Mouse (Mus musculus) embryonic facial prominence, embryonic 14.5 days (tissue): ENCODE data around the gene Atp6v0e2. TPM values are rescaled to one million over a fixed set of nuclear protein-coding genes. Genes with fewer than 3 reads are reported as not detected.

Experiments
- ATAC-seq: fragments of 200-750 bp; cut with Nextera tagmentation; 2 replicates; pipeline ENCODE4 v1.8.0; 2017; ENCODE audit warnings: low read depth, moderate number of reproducible peaks, moderate TSS enrichment
- DNase-seq: peaks from one replicate; pipeline ENCODE4 v3.0.0-alpha.2; 2015; ENCODE audit warnings: low spot score
- H3K27ac ChIP-seq: fragments of 300-500 bp; sonication (generic); replicated peaks from 2 replicates; pipeline ENCODE4 v1.5.1; 2014; ENCODE audit warnings: low read depth, mild to moderate bottlenecking, low read length, moderate library complexity
- H3K27me3 ChIP-seq: fragments of 300-500 bp; sonication (generic); replicated peaks from 2 replicates; pipeline ENCODE4 v1.6.1; 2014; ENCODE audit warnings: low read length; ENCODE audit not compliant: control insufficient read depth, insufficient read depth
- H3K36me3 ChIP-seq: fragments of 300-500 bp; sonication (generic); 2 replicates; pipeline ENCODE4 v1.6.1; 2014; ENCODE audit warnings: low read length, mixed read lengths; ENCODE audit not compliant: control insufficient read depth, insufficient read depth
- H3K4me1 ChIP-seq: fragments of 300-500 bp; sonication (generic); 2 replicates; pipeline ENCODE4 v1.6.1; 2014; ENCODE audit warnings: antibody characterized with exemption, low read length; ENCODE audit not compliant: control insufficient read depth, insufficient read depth
- H3K4me2 ChIP-seq: fragments of 300-500 bp; sonication (generic); 2 replicates; pipeline ENCODE4 v1.6.1; 2014; ENCODE audit warnings: low read depth, mild to moderate bottlenecking, low read length, moderate library complexity, mixed read lengths
- H3K4me3 ChIP-seq: fragments of 300-500 bp; sonication (generic); 2 replicates; pipeline ENCODE4 v1.5.1; 2014; ENCODE audit warnings: low read depth, mild to moderate bottlenecking, low read length
- H3K9ac ChIP-seq: fragments of 300-500 bp; sonication (generic); 2 replicates; pipeline ENCODE4 v1.6.1; 2014; ENCODE audit warnings: low read depth, mild to moderate bottlenecking, low read length, moderate library complexity, mixed read lengths
- H3K9me3 ChIP-seq: fragments of 300-500 bp; sonication (generic); 2 replicates; pipeline ENCODE4 v1.6.1; 2016; ENCODE audit warnings: low read length; ENCODE audit not compliant: control insufficient read depth
- WGBS: fragments of 180-500 bp; shearing (Covaris S2); extraction: QIAGEN DNeasy Blood & Tissue Kit; methylation state at CpG from one replicate; pipeline ENCODE4 v1.1.7; 2014; 5-methylcytosine and 5-hydroxymethylcytosine counted together
- polyA plus RNA-seq: library from polyadenylated mRNA; unstranded; fragments of >200 nt; fragmentation: Nextera tagmentation; extraction: Ambion mirVana; gene quantifications from 2 replicates; pipeline ENCODE4 v1.2.1, GENCODE M21; 2014

Gene Atp6v0e2
- polyA plus RNA-seq, 1 experiment from 2014 or later: 22.8 TPM

- Histone ChIP-seq H3K27ac (no peak overlapping the region), H3K27me3 (no peaks in the 10 kb centered on the region), H3K36me3 (0 out of 2 replicates have a peak, but pooled peaks cover 10% of the 10 kb centered on the region), H3K9me3 (no peaks in the 10 kb centered on the region), H3K4me1 (peaks cover 7% of the 10 kb centered on the region; the same call in 1 of the 2 replicates), H3K9ac (no peak overlapping the region), H3K4me3 (no peak overlapping the region), H3K4me2 (no peak overlapping the region)
- WGBS: 88% methylated on average over 4 of the region's 4 CpGs
- no peak for DNase-seq
- no peak for ATAC-seq
Measured at GRCm38 (mm10) chr6:48565693-48566310, 28.4 kb downstream of the Atp6v0e2 start.

GRCm38 (mm10) chr6:48566312-48566711 is 28.9 kb downstream of the Atp6v0e2 start:
- no peak overlapping the region for H3K4me2 ChIP-seq
- peaks cover 7% of the 10 kb centered on the region; the same call in 1 of the 2 replicates for H3K4me1 ChIP-seq
- 0 out of 2 replicates have a peak, but pooled peaks cover 10% of the 10 kb centered on the region for H3K36me3 ChIP-seq
- no peaks in the 10 kb centered on the region for H3K9me3 ChIP-seq
- no peaks in the 10 kb centered on the region for H3K27me3 ChIP-seq
- WGBS: 42% methylated on average over 5 of the region's 5 CpGs
- no peak overlapping the region for H3K27ac ChIP-seq
- H3K4me3 ChIP-seq: no peak overlapping the region
- no peak overlapping the region for H3K9ac ChIP-seq
- peak; percentile 80 for DNase-seq
- peak; percentile 89 for ATAC-seq

GRCm38 (mm10) chr6:48568036-48568984 is 30.9 kb downstream of the Atp6v0e2 start:
- 0 out of 2 replicates have a peak, but pooled peaks cover 10% of the 10 kb centered on the region for H3K36me3 ChIP-seq
- no peaks in the 10 kb centered on the region for H3K9me3 ChIP-seq
- no peak overlapping the region for H3K9ac ChIP-seq
- H3K27ac ChIP-seq: no peak overlapping the region
- H3K4me3 ChIP-seq: no peak overlapping the region
- 76% methylated on average over 16 of the region's 21 CpGs for WGBS
- H3K4me2 ChIP-seq: no peak overlapping the region
- H3K4me1 ChIP-seq: peaks cover 16% of the 10 kb centered on the region
- H3K27me3 ChIP-seq: no peaks in the 10 kb centered on the region
- DNase-seq (peak; percentile 38), ATAC-seq (no peak)

- no peaks in the 10 kb centered on the region for H3K9me3 ChIP-seq
Measured at GRCm38 (mm10) chr6:48569065-48569807, 31.8 kb downstream of the Atp6v0e2 start.

GRCm38 (mm10) chr6:48572014-48572413 is 34.6 kb downstream of the Atp6v0e2 start:
- no peaks in the 10 kb centered on the region for H3K36me3 ChIP-seq
- no peak overlapping the region for H3K4me3 ChIP-seq
- 92% methylated on average over 5 of the region's 5 CpGs for whole genome bisulfite sequencing
- H3K27ac ChIP-seq: peak overlapping the region; percentile 46
- H3K4me1 ChIP-seq: peaks cover 10% of the 10 kb centered on the region
- H3K9ac ChIP-seq: no peak overlapping the region
- H3K27me3 ChIP-seq: no peaks in the 10 kb centered on the region
- DNase-seq: no peak
- no peaks in the 10 kb centered on the region for H3K9me3 ChIP-seq
- no peak for ATAC-seq
- no peak overlapping the region for H3K4me2 ChIP-seq

More at GRCm38 (mm10) chr6:48569065-48569807, 31.8 kb downstream of the Atp6v0e2 start:
- Histone ChIP-seq H3K36me3 (0 out of 2 replicates have a peak, but pooled peaks cover 9% of the 10 kb centered on the region), H3K4me3 (no peak overlapping the region), H3K9ac (no peak overlapping the region), H3K27ac (no peak overlapping the region), H3K4me2 (no peak overlapping the region), H3K4me1 (peaks cover 16% of the 10 kb centered on the region), H3K27me3 (no peaks in the 10 kb centered on the region)
- 75% methylated on average over 8 of the region's 8 CpGs for WGBS
- no peak for ATAC-seq
- no peak for DNase-seq

GRCm38 (mm10) chr6:48572572-48573061 is 35.2 kb downstream of the Atp6v0e2 start, which contains the start of gene Rarres2:
Rarres2 (minus strand) TSS chr6:48572789.
- DNase-seq (peak; percentile 75), ATAC-seq (peak; percentile 45; the same call in 1 of the 2 replicates)
- Histone ChIP-seq H3K4me2 (0 out of 2 replicates have a peak within 1 kb of the TSS, but pooled peaks have one; percentile 12), H3K36me3 (no peaks in the 10 kb centered on the region), H3K9me3 (no peaks in the 10 kb centered on the region), H3K4me3 (no peak within 1 kb of the TSS), H3K9ac (no peak within 1 kb of the TSS), H3K27me3 (no peaks in the 10 kb centered on the region), H3K4me1 (peaks cover 10% of the 10 kb centered on the region), H3K27ac (peak within 1 kb of the TSS; percentile 46)
- WGBS: 18% methylated on average over 6 of the region's 6 CpGs

- peaks cover 10% of the 10 kb centered on the region for H3K4me1 ChIP-seq
- no peak overlapping the region for H3K9ac ChIP-seq
- 32% methylated on average over 10 of the region's 10 CpGs for WGBS
- no peak overlapping the region for H3K4me2 ChIP-seq
- H3K9me3 ChIP-seq: no peaks in the 10 kb centered on the region
- ATAC-seq (no peak; the same call in 1 of the 2 replicates), DNase-seq (peak; percentile 33)
- no peaks in the 10 kb centered on the region for H3K36me3 ChIP-seq
- no peak overlapping the region for H3K4me3 ChIP-seq
- no peaks in the 10 kb centered on the region for H3K27me3 ChIP-seq
- no peak overlapping the region for H3K27ac ChIP-seq
Measured at GRCm38 (mm10) chr6:48573280-48573679, 35.9 kb downstream of the Atp6v0e2 start.

- no peak for ATAC-seq
- Histone ChIP-seq H3K4me1 (peaks cover 10% of the 10 kb centered on the region), H3K27me3 (no peaks in the 10 kb centered on the region), H3K36me3 (no peaks in the 10 kb centered on the region), H3K9me3 (no peaks in the 10 kb centered on the region), H3K27ac (no peak overlapping the region), H3K4me2 (no peak overlapping the region), H3K4me3 (no peak overlapping the region), H3K9ac (no peak overlapping the region)
- WGBS: 65% methylated on average over 3 of the region's 3 CpGs
- DNase-seq: no peak
Measured at GRCm38 (mm10) chr6:48573981-48574380, 36.6 kb downstream of the Atp6v0e2 start.
